Mouse (Mus musculus): ENCODE results near the gene Gm13279.
"Not testable (repeated sequence)": the region's sequence is repeated elsewhere in the genome, so short reads cannot be mapped to it uniquely, and the experiment has no call there.

DNA sequence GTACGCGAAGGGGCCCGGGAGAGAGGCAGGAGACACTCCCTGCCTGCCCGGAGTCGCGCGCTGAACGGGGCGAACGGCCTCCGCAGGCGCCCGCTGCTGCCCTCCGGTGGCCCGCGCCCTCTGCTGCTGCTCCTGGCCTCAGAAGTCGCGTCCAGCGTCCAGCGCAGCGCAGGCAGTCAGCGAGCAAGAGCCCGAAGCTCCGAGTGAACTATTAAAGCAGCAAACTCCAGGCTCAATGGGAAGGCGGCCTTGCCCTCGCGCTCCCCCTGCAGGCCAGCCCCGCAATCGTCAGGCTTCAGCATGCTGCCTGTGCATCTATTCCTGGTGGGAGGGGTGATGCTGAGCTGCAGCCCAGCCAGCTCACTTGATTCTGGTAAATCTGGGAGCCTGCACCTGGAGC, 20.6 kb upstream of the Gm13279 start, which contains the start of gene Gm13289:
- not testable (repeated sequence) for TF ChIP-seq CTCF (IDR thresholded peaks at IDR 0.05; ENCODE audit: borderline replicate concordance, insufficient read depth, low read depth, low read length); POLR2A (IDR thresholded peaks at IDR 0.05; ENCODE audit: borderline replicate concordance, insufficient read depth, low read length)

Data from cerebellum, adult 2 months (tissue).